Mouse (Mus musculus) midbrain, postnatal 0 days (tissue): ENCODE measurements around the gene Gm17509. TPM values are rescaled to one million over a fixed set of nuclear protein-coding genes. Genes with fewer than 3 reads are reported as not detected.
A peak's percentile ranks its signal among the peaks of the same experiment; 100 is the strongest.

Experiments
- ATAC-seq: fragments of 200-750 bp; cut with Nextera tagmentation; 2 replicates; pipeline ENCODE4 v1.8.0; 2017; ENCODE audit warnings: moderate number of reproducible peaks, mild to moderate bottlenecking, moderate TSS enrichment, moderate library complexity; ENCODE audit not compliant: low FRiP score
- DNase-seq: peaks from one replicate; pipeline ENCODE4 v3.0.0-alpha.2; 2015; ENCODE audit warnings: low spot score
- H3K27ac ChIP-seq: fragments of 300-500 bp; sonication (generic); 2 replicates; pipeline ENCODE4 v1.5.1; 2014; ENCODE audit warnings: low read depth, mild to moderate bottlenecking, low read length, mixed read lengths
- H3K27me3 ChIP-seq: fragments of 300-500 bp; sonication (generic); 2 replicates; pipeline ENCODE4 v1.6.1; 2014; ENCODE audit warnings: low read length, control low read depth, mixed read lengths; ENCODE audit not compliant: insufficient read depth
- H3K36me3 ChIP-seq: fragments of 300-500 bp; sonication (generic); 2 replicates; pipeline ENCODE4 v1.6.1; 2014; ENCODE audit warnings: low read length, control low read depth, mixed read lengths; ENCODE audit not compliant: insufficient read depth
- H3K4me1 ChIP-seq: fragments of 300-500 bp; sonication (generic); 2 replicates; pipeline ENCODE4 v1.6.1; 2014; ENCODE audit warnings: mild to moderate bottlenecking, control low read depth, antibody characterized with exemption, low read length, mixed read lengths; ENCODE audit not compliant: insufficient read depth
- H3K4me2 ChIP-seq: fragments of 300-500 bp; sonication (generic); 2 replicates; pipeline ENCODE4 v1.6.1; 2014; ENCODE audit warnings: low read depth, mild to moderate bottlenecking, low read length, mixed read lengths; ENCODE audit not compliant: poor library complexity, severe bottlenecking
- H3K4me3 ChIP-seq: fragments of 300-500 bp; sonication (generic); 2 replicates; pipeline ENCODE4 v1.5.1; 2014; ENCODE audit warnings: low read depth, mild to moderate bottlenecking, low read length, moderate library complexity
- H3K9ac ChIP-seq: fragments of 300-500 bp; sonication (generic); replicated peaks from 2 replicates; pipeline ENCODE4 v1.6.1; 2014; ENCODE audit warnings: mild to moderate bottlenecking, low read length, moderate library complexity, mixed read lengths; ENCODE audit not compliant: poor library complexity, severe bottlenecking
- H3K9me3 ChIP-seq: fragments of 300-500 bp; sonication (generic); 2 replicates; pipeline ENCODE4 v1.6.1; 2016; ENCODE audit warnings: low read length, control low read depth
- CTCF ChIP-seq: IDR thresholded peaks from 2 replicates; pipeline ENCODE4 v1.5.1; 2016; ENCODE audit warnings: antibody characterized with exemption, mild to moderate bottlenecking
- whole genome bisulfite sequencing: fragments of 180-500 bp; shearing (Covaris S2); extraction: QIAGEN DNeasy Blood & Tissue Kit; methylation state at CpG from one replicate; pipeline ENCODE4 v1.1.7; 2014; 5-methylcytosine and 5-hydroxymethylcytosine counted together
- polyA plus RNA-seq: library from polyadenylated mRNA; unstranded; fragments of >200 nt; fragmentation: Nextera tagmentation; extraction: Ambion mirVana; gene quantifications from 2 replicates; pipeline ENCODE4 v1.2.1, GENCODE M21; 2015
- total RNA-seq: library from RNA; depleted of rRNA; stranded (reverse); fragments of >200 nt; gene quantifications from 2 replicates; pipeline ENCODE4 v1.2.3, GENCODE M21; 2014

Gm17509 gene
- total and polyA plus RNA-seq, 2 experiments from 2014 or later: 0.16 to 0.71 TPM

DNA sequence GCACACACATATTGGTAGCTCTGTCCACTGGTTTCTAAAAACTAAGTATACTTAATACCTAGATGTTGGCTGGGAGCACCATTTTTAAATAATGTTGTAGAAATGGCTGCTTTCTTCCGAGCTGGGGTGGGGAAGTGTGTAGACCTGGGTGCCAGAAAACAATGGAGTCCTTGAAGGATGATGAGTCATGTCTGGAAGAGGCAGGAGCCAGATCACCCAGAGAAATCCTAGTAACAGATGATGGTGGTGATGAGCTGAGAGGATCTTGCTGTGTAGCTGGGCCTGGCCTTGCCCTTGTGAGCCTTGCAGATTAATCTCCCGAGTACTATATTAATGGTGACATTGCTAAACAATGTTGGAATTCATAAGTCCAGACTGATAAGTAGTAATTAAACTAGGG is 4.0 kb upstream of the Gm17509 start:
- TF ChIP-seq CTCF: no peak
- Histone ChIP-seq H3K27ac (no peak overlapping the region), H3K27me3 (no peaks in the 10 kb centered on the region), H3K4me2 (no peak overlapping the region), H3K4me3 (no peak overlapping the region), H3K4me1 (peaks cover 5% of the 10 kb centered on the region; the same call in 1 of the 2 replicates), H3K9me3 (no peaks in the 10 kb centered on the region), H3K9ac (no peak overlapping the region), H3K36me3 (no peaks in the 10 kb centered on the region)
- ATAC-seq (no peak), DNase-seq (no peak)
- 74% methylated on average over 2 of the region's 2 CpGs for WGBS

DNA sequence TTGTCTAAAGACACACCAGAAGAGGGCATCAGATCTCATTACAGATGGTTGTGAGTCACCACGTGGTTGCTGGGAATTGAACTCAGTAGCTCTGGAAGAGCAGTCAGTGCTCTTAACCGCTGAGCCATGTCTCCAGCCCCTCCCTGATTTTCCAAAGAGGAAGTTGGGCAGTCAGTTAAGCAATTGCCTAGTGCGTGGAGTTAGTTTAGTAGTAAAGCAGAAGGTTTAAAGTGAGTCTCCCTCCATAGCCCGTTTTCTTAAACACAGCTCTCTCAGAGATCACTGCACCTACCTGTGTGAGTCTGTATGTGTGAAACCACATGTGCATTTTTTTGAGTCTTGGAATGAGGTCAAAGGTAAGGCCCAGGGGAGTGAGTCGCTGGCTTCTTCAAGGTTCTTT is 2.2 kb upstream of the Gm17509 start:
- H3K36me3 ChIP-seq: no peaks in the 10 kb centered on the region
- DNase-seq (no peak), ATAC-seq (no peak)
- no peaks in the 10 kb centered on the region for H3K27me3 ChIP-seq
- H3K4me1 ChIP-seq: peaks cover 5% of the 10 kb centered on the region; the same call in 1 of the 2 replicates
- no peak overlapping the region for H3K4me2 ChIP-seq
- H3K27ac ChIP-seq: no peak overlapping the region
- H3K4me3 ChIP-seq: no peak overlapping the region
- no peak for TF ChIP-seq CTCF
- no peaks in the 10 kb centered on the region for H3K9me3 ChIP-seq
- no peak overlapping the region for H3K9ac ChIP-seq
- 56% methylated on average over 5 of the region's 5 CpGs for WGBS

GRCm38 (mm10) chr13:117219871-117220500 is 889 bp downstream of the Gm17509 start:
- 3% methylated on average over 16 of the region's 16 CpGs for WGBS
- no peaks in the 10 kb centered on the region for H3K36me3 ChIP-seq

DNA sequence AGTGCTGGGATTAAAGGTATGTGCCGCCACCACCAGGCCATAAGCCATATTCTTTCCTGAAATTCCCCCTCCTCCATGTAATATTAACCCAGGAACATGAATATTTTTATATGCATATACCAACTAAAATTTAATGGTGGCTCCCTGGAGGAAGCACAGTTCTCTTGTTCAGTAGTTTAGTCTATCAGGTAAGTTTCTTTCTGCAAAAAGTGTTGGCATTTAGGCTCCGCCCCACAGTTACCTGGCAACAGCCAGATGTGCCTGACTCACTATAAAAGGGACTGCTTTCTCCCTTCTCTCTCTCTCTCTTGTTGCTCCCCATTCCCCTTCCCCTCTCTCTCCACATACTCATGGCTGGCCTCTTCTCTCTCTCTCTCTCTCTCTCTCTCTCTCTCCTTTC is 2.8 kb downstream of the Gm17509 start:
- Histone ChIP-seq H3K4me3 (no peak overlapping the region), H3K4me2 (no peak overlapping the region), H3K36me3 (no peaks in the 10 kb centered on the region), H3K27ac (no peak overlapping the region), H3K4me1 (peaks cover 5% of the 10 kb centered on the region; the same call in 1 of the 2 replicates), H3K9ac (no peak overlapping the region), H3K27me3 (no peaks in the 10 kb centered on the region), H3K9me3 (no peaks in the 10 kb centered on the region)
- DNase-seq (no peak), ATAC-seq (no peak)
- 87% methylated on average over 2 of the region's 2 CpGs for WGBS
- no peak for TF ChIP-seq CTCF

More at GRCm38 (mm10) chr13:117219871-117220500, 889 bp downstream of the Gm17509 start:
- Histone ChIP-seq H3K27ac (peak overlapping the region; percentile 62; the same call in 1 of the 2 replicates), H3K9me3 (no peaks in the 10 kb centered on the region), H3K4me1 (peaks cover 5% of the 10 kb centered on the region; the same call in 1 of the 2 replicates), H3K4me3 (peak overlapping the region; percentile 82), H3K27me3 (no peaks in the 10 kb centered on the region), H3K4me2 (peak overlapping the region; percentile 70), H3K9ac (peak overlapping the region; percentile 87)
- DNase-seq: no peak
- ATAC-seq: peak; percentile 3; the same call in 1 of the 2 replicates
- 0 out of 2 replicates have a peak, but pooled peaks have one; percentile 3 for TF ChIP-seq CTCF

GRCm38 (mm10) chr13:117217621-117218020 is 3.3 kb downstream of the Gm17509 start:
- no peak for ATAC-seq
- Histone ChIP-seq H3K27ac (no peak overlapping the region), H3K9me3 (no peaks in the 10 kb centered on the region), H3K27me3 (no peaks in the 10 kb centered on the region), H3K9ac (no peak overlapping the region), H3K4me2 (no peak overlapping the region), H3K4me1 (peaks cover 5% of the 10 kb centered on the region; the same call in 1 of the 2 replicates), H3K36me3 (no peaks in the 10 kb centered on the region), H3K4me3 (no peak overlapping the region)
- no peak for TF ChIP-seq CTCF
- WGBS: 76% methylated on average over 11 of the region's 11 CpGs
- no peak for DNase-seq

DNA sequence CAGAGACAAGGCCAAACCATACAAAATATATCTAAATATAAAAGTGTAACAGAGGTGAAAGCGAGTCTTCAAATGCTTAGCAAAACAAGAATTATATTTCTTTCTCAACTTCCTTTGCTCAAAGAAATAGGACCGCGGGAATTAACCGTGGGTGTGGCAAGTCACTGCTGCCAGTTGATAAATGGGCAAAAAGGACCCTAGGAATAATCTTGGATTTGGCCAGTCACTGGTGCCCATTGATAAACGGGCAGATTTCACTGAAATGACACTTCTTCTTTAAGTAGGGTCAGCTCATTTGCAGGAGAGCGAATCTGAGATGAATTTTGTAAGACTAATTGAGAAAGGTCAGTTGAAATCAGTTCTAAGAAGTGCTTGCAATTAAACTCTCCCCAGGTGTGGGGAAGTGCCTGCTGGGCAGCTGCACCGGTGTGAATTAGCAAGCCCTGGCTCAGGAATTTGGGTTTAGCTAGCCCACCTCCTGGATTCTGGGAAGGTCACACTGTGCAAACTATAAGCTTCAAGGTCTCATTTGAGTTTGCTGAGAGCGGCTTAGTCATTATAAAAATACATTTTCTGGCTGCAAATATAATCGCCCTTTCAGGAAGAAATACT is 4.0 kb downstream of the Gm17509 start:
- ATAC-seq: no peak
- H3K4me1 ChIP-seq: peaks cover 5% of the 10 kb centered on the region; the same call in 1 of the 2 replicates
- no peak overlapping the region for H3K4me3 ChIP-seq
- no peaks in the 10 kb centered on the region for H3K9me3 ChIP-seq
- DNase-seq: no peak
- H3K27ac ChIP-seq: no peak overlapping the region
- no peak overlapping the region for H3K9ac ChIP-seq
- TF ChIP-seq CTCF: no peak
- H3K27me3 ChIP-seq: no peaks in the 10 kb centered on the region
- H3K4me2 ChIP-seq: no peak overlapping the region
- 26% methylated on average over 9 of the region's 9 CpGs for WGBS
- no peaks in the 10 kb centered on the region for H3K36me3 ChIP-seq
